In genomic region chr13:62856305-62856675, GRCm38 (mm10) we compare ENCODE assay signal across 8 mouse cellular contexts. TPM values are rescaled to one million over a fixed set of nuclear protein-coding genes. Genes with fewer than 3 reads are reported as not detected.
DNase-seq lines count a peak whose midpoint lies in the region; TF ChIP-seq lines count a peak whose summit lies in the region.

No protein-coding gene starts in this region.

- peak; percentile 78 to 94 for DNase-seq in adrenal gland, adult (ENCODE audit: inconsistent age in 2 of 2, low spot score in 1 of 2)
- DNase-seq in gastrocnemius, postnatal 10 days: peak; percentile 75
- peak; percentile 91 for DNase-seq in induced T-regulatory cell, adult 2 months (ENCODE audit: low read depth)
- peak; percentile 55 to 60 for DNase-seq in left cerebral cortex, adult 8-10 months (ENCODE audit: low spot score in 2 of 2)
- DNase-seq in right cerebral cortex, postnatal 10 days (ENCODE audit: low spot score in 2 of 2): peak; percentile 82
- peak; percentile 70 to 73 for DNase-seq in urinary bladder, postnatal 36 days (ENCODE audit: low spot score in 2 of 2)

- peaks cover 17% of the 10 kb centered on the region for H3K9me3 ChIP-seq in megakaryocyte, embryonic 14.5 days

- no peaks in the 10 kb centered on the region for H3K27me3 ChIP-seq in megakaryocyte, embryonic 14.5 days (replicated peaks)

- no peaks in the 10 kb centered on the region for H3K4me1 ChIP-seq in cortical plate, adult 2 months (ENCODE audit: control insufficient read depth, insufficient read depth, low read length)
- H3K4me1 ChIP-seq in megakaryocyte, embryonic 14.5 days: peaks cover 23% of the 10 kb centered on the region

- TF ChIP-seq CTCF in cortical plate, adult 2 months (IDR thresholded peaks at IDR 0.05; ENCODE audit: extremely low read depth, insufficient read depth, low read length): peak; percentile 79

- H3K27ac ChIP-seq in cortical plate, adult 2 months (ENCODE audit: insufficient read depth, low read length): no peak overlapping the region

- no peaks in the 10 kb centered on the region for H3K36me3 ChIP-seq in megakaryocyte, embryonic 14.5 days (replicated peaks; ENCODE audit: low read length)

- no peak overlapping the region for H3K4me3 ChIP-seq in cortical plate, adult 2 months (ENCODE audit: insufficient read depth, low read length)
- H3K4me3 ChIP-seq in megakaryocyte, embryonic 14.5 days (replicated peaks): peak overlapping the region; percentile 90

- no peak for TF ChIP-seq POLR2A in cortical plate, adult 2 months (IDR thresholded peaks at IDR 0.05; ENCODE audit: extremely low read depth, insufficient read depth, low read length)

RNA-seq across cellular contexts. Expression of gene Fbp2, which starts 1.9 kb away (rescaled TPM):
- 0.10 TPM in 1 of 2 replicates, not detected in the other for polyA plus RNA-seq in cortical plate, adult 2 months (2012; rRNA removed)
- total RNA-seq in gastrocnemius, postnatal 10 days (2021): 100 to 1,000 TPM; 156 to 173 TPM
- total RNA-seq in left cerebral cortex, adult 8-10 months (2022): not detected
- not detected in 2 replicates for polyA plus RNA-seq in megakaryocyte, embryonic 14.5 days (2012; ENCODE audit: insufficient read depth, low replicate concordance)

RNA-seq across cellular contexts. Expression of gene Fbp1, which starts 31.8 kb away (rescaled TPM):
- 0.40 and 0.69 TPM in 2 replicates for polyA plus RNA-seq in cortical plate, adult 2 months (2012; rRNA removed)
- under 1 TPM in 1 of 2 experiments, not detected in 1; 0.54 TPM for total RNA-seq in gastrocnemius, postnatal 10 days (2021)
- 1 to 10 TPM in 1 of 4 experiments, under 1 TPM in 1, not detected in 2; 0.33 to 1.4 TPM for total RNA-seq in left cerebral cortex, adult 8-10 months (2022)
- not detected in 2 replicates for polyA plus RNA-seq in megakaryocyte, embryonic 14.5 days (2012; ENCODE audit: insufficient read depth, low replicate concordance)

Comparison
In these comparisons a context has a peak if more than half of its experiments do, and no peak if none do; other contexts are left out.
1. RNA of gene Fbp2, which starts 1.9 kb away (total RNA-seq): 156 to 173 TPM in gastrocnemius, postnatal 10 days; not detected in left cerebral cortex, adult 8-10 months; every median in the first group is over 100 times any median in the second.
2. Peak in every context shown above with its lines, with median percentiles within 50 percentile points of each other: DNase-seq.